Mouse (Mus musculus) frontal cortex, adult (tissue): ENCODE results near the gene Tbc1d14.

Experiments used
- ATAC-seq: cut with Nextera tagmentation; 2 replicates; pipeline ENCODE4 v1.9.2; 2017; ENCODE audit warnings: mild to moderate bottlenecking, moderate library complexity, mixed read lengths; ENCODE audit not compliant: low TSS enrichment

The Tbc1d14 gene

DNA sequence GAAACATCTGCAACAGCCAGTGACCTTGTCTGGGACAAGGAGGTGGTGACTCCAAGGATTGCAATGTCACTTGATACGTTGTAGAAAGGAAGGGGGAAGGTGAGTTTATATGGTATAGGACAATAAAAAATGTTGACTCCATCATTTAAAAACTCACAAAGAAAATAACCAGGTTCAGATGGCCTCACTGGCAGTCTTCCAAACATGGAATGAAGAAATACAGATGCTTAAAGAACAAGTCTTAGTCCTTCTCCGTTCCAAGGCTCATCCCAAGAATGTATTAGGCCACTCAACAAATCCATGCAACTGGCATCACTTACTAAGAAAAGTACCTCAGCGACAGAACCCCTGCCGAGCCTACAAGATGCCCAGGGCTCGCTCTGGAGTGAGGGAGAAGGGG, 38.6 kb downstream of the Tbc1d14 start:
- ATAC-seq = no peak

DNA sequence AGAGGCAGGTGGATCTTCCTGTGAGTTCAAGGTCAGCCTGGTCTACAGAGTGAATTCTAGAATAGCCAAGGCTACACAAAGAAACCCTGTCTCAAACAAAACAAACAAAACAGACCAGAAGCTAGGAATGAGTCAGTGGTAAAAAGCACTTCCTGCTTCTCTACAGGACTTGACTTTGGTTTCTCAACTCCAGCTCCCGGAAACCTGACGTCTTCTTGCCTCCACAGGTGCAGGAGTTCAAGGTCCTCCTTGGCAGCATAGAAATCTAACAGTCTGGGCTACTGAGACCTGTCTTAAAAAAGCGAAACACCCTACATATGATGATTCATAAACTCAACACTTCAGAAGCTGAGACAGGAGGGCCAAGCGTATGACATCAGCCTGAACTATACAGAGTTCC, 39.2 kb downstream of the Tbc1d14 start:
- ATAC-seq = no peak

DNA sequence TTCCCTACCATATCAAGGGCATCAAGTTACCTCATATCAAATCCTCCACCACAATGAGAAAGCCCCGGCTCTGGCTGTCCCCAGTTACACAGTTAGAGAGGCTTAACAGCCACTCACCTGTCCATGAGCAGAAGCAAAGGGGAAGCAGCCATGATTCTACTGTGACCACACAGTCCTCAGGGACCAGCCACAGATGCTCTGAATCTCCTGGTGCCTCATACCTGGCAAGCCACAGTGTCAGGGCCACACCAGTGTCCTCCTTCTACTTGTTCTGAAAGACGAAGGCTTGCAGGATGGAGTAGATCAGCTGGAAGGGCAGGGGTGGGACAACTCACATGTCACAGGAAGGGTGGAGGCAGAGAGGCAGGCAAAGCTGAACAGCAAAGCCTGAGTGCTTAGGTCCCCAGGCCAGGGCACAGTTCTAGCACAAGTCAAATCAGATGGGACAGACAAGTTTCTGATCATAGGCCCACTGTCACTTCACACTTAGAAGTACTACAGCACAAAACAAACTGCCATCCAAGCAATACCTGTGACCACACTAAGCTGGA, 39.9 kb downstream of the Tbc1d14 start:
- ATAC-seq = no peak

DNA sequence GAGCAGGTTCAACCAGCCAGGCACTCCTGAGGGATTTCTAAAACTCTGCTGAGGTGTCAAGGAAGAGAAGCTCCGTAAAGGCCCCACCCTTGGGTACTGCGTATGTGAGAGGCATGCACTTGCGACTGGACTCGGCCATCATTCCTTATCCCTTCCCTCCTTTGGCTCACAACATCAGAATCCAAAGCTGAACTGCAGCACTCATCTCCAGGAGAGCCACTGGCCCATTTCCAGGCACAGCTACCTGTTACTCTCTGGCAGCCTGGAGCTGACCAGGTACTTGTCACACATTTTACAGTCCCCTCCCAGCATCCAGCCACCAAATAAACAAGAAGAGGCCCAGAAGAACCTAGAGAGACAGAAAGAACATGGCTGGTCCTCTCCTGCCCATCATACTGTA, 40.7 kb downstream of the Tbc1d14 start:
- ATAC-seq = no peak

DNA sequence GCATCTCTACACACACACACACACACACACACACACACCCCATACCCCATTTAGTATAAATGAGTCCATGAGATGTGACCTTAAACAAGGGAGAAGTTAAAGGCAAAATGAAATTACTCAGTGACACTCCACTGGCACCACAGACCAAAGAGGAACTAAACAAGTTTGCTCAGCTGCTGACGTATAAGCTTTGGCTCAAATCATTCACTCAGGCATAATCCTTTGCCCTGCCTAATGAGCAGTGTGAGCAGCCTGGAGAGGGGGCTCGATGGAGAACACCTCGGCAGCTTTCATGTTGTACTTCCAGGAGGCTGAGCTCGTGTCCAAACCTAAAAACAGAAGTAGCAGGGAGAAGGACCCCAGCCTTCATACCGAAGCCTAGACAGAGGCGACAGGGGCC, 43.8 kb downstream of the Tbc1d14 start:
- no peak for ATAC-seq

DNA sequence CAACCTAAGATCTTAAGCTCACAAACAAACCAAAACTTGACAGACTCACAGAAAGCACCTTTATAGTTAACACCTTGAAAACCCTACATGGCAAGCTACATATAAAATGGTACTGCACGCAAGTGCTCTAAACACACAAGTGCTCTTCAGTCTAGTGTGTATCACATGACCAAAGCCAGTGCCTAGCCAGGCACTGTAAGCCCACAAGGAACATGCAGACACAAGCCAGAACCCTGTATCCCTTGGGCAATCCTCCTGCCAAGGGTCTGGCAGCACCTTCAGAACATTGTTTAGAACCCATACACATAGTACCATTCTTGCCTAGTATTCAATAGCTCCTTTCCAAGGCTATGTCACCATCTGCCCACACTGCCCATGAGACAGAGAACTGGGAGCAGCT, 48.3 kb downstream of the Tbc1d14 start:
- no peak for ATAC-seq

DNA sequence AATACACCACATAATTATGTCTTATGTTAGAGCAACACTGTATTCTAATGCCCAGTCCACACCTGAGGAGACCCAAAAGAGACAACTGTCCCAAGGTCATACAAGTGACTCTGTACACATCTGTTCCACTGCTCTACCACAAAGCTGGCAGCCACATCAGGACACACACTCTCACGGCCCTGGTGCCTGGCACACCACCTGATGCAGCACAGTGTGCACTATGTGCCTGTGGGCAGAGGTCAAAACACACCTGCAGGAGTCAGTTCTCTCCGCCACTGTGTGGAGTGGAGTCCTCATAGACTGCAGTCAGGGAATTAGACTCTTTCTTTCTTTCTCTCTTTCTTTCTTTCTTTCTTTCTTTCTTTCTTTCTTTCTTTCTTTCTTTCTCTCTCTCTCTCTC, 52.1 kb downstream of the Tbc1d14 start:
- ATAC-seq = no peak

DNA sequence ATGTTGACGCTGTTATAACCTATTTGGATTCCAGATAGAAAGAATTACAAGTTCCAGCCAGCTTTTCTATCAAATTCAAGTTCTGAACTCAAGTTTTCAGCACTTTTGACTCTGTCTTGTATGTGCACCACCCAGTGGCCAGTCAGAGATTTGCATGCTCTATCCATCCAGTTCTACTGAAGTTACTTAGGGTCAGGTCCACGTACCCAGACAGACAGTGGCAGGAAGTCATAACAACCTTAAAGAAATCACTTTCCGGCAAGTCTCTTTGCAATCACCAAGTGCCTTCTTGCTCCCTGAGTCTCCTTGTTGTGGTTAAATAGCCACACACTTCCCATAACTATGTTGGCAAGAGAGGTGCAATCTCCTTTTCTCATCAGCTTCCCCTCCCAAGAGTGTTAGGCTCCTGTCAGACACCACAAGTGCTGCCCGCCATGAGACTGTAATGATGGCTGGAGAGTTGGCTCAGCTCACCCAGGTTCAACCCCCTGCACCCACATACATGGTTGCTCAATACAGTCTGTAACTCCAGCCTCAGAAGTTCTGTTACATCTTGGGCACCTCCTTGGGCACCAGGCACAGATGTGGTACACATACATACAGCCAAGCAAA, 54.4 kb downstream of the Tbc1d14 start:
- ATAC-seq = no peak; the same call in 1 of the 2 replicates

DNA sequence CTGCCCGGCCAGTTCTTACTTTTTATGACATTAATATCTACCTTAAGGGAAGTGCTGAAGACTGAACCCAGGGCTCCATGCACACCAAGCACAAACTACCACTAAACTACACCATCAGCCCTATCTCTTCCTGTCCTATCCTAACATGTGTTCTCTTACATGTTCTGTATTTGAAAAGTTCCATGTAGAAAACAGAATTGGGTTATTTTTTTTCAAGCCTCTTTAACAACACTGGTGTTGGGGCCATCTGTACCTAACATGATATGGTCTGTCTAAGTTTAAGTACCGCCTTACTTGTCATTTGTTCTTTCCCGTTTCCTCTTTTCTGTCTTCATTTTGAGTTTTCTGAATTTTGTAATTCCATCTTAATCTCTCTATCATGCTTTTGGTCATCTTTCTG, 56.7 kb downstream of the Tbc1d14 start:
- no peak for ATAC-seq

DNA sequence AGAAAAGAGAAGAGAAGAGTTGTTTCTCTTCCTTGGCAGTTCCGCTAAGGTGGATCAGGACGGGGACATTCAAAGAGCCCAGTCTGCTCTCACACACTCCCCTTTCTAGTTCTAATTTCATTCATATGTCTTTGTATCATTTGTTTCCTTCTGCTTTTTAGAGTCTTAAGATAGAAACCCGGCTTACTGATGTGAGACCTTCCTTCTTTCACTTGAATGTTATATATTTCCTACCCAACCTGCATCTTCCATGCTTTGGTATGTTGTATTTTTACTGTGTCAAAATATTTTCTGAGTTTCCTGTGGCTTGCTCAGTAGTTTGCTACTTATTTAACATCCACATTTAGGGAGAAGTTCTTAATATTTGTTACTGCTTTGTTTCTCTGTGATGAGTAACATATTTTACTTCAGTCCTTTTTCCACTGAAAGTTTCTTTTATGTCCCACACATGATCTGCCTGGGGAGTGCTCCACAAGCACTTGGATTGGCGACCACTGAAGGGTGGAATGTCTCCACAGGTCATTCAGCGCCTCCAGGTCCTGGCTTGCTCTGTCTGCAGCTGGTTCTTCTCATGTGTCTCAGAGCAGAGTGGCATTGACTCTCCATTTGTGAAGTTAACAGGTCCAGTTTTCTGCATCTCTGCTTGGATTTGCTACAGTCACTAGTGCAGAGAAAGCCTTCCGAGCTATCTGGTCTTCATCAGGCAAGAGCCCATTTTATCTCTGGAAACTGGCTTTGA, 57.5 kb downstream of the Tbc1d14 start:
- no peak for ATAC-seq

DNA sequence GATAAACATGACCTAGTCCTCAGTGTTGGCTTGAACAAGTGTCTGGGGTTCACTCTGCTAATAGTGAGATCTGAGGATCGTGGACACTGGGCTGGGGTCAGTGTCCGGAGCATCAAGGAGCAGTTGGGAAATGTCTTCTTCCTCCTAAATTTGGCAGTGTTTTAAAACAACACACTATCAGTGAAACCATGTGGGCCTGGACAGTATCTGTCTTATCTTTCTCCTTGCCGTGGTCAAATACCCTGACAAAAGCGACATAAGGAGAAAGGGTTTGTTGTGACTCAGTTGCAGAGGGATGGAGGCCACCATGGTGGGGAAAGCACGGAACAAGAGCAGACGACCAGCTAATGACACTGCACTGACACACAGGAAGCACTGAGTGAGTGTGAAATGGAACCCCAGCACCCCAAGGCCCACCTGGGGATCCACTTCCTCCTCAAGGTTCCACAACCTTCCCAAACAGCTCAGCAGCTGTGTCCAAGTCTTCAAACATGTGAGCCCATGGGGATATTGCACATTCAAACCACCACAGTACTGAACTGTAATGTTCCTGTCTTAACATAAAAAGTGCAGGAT, 58.5 kb downstream of the Tbc1d14 start:
- no peak for ATAC-seq

DNA sequence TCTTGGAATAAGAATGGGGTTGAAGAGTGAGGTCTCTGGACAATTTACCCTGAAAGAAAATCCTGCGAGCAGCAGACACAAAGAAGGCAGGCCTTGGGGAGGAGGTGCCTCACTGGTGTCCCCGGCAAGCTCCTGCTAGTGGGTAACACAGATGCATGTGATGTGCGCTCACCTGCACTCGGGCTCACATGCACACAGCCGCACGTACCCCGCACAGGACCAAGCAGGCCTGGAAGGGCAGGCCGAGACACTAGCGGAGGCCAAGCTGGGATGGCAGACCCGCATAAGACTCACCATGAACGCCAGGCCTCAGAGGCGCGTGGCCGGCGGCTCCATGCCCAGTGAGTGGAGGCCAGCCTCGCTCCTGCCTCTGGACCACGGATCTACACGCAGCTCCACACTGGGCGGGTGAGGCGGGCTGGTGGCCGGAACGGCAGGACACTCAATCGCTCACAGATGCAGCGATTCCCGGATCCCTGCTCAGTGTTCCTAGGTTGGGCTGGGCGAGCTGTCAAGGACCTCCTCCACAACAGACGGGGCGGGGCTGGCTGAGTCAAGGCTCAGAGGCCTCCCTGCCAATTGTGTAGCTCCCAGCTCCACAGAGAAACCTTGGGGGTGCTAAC, 62.8 kb downstream of the Tbc1d14 start:
- ATAC-seq = peak; percentile 89

DNA sequence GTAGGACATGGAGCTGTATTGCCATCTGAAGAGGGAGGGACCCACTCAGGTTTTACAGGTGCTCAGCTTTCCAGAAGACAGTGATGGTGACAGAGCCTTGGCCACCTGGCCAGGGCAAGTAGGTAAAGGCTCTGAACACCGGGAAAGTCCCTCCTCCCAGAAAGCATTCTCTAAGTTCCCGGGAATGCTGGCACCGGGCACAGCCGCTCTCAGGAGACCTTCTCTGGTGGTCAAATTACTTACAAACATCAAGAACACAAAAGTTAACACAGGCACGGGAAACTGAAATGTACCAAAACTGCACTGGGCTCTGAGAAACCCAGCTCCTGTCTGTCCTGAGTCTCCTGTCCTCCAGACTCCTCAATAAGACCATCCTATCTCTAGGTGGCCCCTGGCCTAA, 63.4 kb downstream of the Tbc1d14 start:
- ATAC-seq = no peak; the same call in 1 of the 2 replicates

DNA sequence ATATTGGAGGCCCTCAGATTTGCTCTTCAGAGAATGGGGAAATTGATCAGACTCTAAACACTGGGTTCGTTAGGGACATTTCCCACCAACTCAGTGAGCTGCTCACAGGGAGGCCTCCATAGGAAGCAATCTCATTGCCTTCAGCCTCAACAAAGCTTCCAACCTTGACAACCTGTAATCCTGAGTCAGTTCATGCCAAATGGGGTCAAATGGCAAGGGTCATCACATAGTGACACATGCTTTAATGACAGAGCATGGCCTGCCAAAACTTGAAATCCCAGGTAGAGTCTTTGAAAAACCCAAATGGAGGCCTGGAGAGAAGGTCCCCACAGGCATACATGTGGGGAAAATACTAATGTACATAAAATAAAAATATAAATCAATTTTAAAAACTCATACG, 66.2 kb downstream of the Tbc1d14 start:
- no peak for ATAC-seq

DNA sequence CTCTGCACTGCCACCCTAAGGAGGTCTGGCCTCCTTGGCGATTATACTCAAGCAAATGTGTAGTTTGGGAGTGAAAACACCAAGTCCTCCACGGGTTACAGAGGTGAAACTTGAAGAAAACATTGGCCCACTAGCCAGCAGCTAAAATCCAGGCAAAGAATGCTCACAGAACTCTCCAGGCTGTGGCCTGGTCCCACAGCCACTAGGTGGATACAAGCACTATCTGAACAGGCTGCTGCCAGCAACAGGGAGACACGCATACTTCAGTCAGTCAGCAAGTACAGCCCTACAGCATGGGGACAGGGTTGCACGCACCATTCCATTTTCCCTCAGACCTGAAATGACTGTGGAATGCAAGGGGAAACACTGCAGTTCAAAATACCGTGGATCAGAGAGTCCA, 66.8 kb downstream of the Tbc1d14 start:
- ATAC-seq = no peak

DNA sequence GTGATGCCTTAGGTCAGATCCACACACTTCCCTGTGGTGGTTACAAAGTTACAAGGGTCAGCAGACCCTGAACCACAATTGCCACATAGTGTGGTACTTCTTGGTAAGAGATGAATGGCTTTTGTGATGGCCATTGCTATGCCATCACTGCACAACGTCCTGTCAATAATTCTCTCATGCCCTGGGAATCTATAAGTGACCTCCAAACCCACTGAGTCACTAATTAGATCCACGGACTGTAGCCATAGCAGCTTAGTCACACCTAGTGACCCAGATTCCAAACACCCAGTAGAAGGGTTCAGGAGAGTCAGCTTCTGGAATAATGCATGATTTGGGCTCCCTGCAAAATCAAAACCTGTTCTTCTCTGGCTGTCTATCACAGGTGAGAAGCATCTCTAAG, 67.9 kb downstream of the Tbc1d14 start:
- no peak for ATAC-seq

DNA sequence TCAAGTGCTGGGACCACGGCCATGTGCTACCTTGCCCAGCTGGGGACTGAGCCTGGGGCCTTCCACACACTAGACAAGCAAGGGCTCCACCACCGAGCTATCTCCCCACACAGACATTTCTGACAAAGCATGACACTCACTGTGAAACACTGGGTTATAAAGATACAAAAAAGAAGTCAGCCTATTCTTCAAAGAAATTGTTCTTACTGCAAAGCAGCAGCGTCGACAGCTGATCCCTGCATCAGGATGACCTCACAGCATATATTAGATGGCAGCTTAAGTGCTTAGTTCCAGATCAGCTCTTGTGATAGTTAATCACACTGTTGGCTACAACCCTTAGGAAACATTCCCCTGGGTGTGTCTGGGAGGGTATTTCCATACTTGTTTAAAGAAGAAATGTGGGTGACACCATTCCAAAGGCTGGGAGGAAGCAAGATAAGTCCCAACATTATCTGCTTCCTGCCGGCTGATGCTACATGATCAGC, 69.8 kb downstream of the Tbc1d14 start:
- no peak for ATAC-seq

DNA sequence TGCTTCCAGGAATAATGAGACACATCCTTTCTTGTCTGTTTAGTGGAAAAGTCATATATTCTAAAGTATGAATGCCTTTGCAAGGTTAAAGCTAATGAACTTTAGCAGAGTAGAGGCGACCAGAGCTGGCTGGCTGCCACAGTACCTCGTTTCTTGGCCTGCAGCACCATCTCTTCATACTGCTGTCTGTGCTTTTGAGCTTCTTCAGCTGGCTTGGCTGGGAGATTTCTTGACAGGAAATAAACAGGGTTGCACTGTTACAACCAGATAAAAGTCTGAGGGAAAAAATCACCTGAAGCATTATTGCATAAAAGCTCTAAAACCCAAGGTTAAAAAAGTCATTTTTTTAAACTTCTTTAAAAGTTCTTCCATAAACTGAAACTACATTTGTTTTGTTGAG, 70.3 kb downstream of the Tbc1d14 start:
- ATAC-seq = no peak

DNA sequence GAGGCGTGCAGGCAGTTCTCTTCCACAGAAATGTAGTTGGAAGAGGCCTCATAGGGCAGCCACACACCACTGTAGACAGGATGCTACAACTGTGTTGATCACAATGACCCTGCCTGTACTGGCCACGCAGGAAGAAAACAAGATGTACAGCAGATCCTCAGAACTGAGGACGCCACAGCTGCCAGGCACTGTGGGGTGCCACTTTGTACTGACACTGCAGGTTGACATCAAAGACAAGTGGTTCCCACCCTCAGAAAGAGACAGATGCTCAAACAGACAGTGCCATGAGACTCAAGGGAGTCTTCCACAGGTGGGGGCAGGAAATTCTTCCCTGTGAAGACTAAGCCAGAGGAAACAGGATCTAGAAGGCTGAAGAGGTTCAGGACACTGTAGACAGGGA, 73.3 kb downstream of the Tbc1d14 start:
- no peak for ATAC-seq

DNA sequence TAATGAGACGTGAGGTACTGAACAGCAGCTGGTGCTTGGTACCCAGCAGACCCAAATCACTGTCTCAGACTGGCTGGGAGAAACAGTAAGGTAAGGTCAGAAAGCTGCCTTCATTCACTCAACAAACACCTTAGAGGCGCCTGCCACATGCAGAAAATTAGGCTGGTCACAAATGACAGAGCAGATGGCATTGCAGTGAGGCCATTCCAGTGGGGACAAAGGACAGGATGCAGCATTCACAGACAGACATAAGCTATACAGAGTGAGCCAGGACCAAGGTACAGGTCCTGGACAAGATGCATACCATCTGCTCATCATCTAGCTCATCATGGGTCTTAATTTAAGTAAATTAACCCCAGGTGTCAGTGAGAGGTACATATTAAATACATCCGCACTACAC, 75.5 kb downstream of the Tbc1d14 start:
- no peak for ATAC-seq

DNA sequence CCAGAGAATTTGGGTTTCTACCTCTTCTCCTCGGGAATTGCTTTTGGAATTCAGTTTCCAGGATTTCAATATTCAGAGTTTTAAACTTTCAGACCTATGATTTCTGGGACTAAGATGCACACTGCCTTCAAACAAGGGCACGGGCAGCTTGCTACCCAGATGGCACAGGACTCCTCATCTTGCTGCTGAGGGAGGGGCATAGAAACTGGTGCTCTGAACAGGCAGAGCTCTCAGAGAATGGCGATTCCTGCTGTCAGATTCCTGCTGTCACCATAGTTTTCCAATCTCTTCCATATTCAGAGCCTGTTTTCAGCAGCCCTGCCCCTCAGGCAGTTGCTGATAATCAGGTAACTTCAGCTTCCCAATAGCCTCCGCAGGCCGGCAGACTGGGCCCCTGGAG, 77.5 kb downstream of the Tbc1d14 start:
- ATAC-seq = no peak

DNA sequence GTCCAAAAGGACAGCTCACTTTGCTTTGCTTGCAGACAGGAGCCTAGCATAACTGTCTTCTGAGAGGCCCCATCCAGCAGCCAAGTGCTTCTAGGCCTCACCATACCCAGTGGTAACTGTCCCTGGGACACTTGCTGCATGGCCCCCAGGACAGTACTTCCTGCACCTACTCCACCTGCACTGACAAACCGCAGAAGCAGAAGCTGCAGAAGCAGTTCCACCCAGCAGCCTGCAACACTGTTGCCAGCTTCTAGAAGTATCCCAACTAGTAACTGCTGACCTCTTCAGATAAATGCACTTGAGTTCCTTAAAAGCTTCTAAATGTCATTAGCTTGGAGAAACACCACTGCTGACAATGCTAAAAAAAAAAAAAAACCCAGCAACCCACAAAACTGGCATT, 78.0 kb downstream of the Tbc1d14 start:
- ATAC-seq = no peak

DNA sequence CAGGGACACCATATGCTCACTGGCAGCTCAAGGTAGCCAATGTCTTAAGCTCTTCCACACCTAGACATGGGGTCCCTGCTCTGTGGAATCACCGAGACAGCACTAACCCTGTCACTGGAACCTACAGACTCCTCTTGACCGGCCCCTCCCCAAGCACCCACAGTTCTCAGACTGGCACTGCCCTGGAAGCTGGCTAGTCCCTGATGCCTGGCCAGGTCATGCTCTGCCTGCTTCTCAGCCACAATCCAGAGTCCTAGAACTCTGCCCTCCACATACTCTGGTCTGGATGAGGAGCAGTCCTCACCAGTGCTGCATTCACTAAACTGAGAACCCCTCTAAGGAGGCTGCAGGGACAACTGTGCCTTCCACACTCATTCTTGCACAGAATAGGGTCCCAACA, 82.1 kb downstream of the Tbc1d14 start:
- ATAC-seq = no peak
